Mouse (Mus musculus) ES-E14 (cell line): ENCODE data around the gene Rusc1.

Experiments used
- HCFC1 ChIP-seq: IDR thresholded peaks from 2 replicates; pipeline ENCODE4 v1.6.1; 2012; ENCODE audit warnings: low read length, inconsistent platforms, borderline replicate concordance; ENCODE audit not compliant: insufficient read depth
- ZC3H11A ChIP-seq: IDR thresholded peaks from 2 replicates; pipeline ENCODE4 v1.6.1; 2012; ENCODE audit warnings: low read depth, mild to moderate bottlenecking, inconsistent platforms, low read length, borderline replicate concordance
- ZNF384 ChIP-seq: IDR thresholded peaks from 2 replicates; pipeline ENCODE4 v1.6.1; 2012; ENCODE audit warnings: low read depth, low read length, inconsistent platforms

GRCm38 (mm10) chr3:89113058-89113457 lies 19.9 kb upstream of the Rusc1 start:
- TF ChIP-seq ZC3H11A (no peak), HCFC1 (no peak), ZNF384 (no peak)
